Mouse (Mus musculus): ENCODE measurements around the gene C2cd3. TPM values are rescaled to one million over a fixed set of nuclear protein-coding genes. Genes with fewer than 3 reads are reported as not detected.
A peak's percentile ranks its signal among the peaks of the same experiment; 100 is the strongest.

The C2cd3 gene
- total and polyA plus RNA-seq, 3 experiments: 8.5 to 23.5 TPM; not detected in 1

DNA sequence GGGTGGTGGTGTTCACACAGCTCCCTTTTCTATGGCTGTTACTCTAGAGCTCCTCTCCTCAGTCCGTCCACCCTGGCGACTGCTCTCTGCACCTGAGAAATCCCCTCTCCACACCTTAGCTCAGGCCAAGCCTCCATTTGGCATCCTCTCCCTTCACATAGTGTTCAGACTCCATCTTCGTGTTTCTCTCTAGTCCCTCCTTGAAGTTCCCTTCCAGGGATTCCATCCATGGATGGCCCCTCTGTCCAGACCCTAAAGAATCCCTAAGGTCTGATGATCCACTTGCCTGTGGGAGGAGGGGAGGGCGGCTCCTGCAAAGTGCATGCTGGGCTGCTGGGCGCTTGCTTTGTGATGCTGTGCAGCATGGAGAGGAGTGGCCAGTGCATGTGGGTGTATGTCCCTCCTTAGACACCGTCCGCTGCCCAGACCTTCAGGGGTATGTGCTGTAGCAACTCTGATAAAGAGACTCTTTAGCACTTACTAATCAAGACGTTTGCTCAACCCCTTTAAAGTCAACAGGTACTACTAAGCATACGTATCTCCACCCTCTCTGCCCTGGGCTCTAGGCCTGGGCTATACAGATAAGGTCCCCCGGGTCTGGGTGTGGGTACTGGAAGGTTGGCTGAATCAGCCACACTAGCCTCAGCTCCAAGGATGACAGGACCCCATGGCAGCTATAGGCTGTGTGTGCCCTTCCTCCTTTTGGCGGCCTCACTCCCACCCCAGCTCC lies 94.9 kb downstream of the C2cd3 start:
- Histone ChIP-seq H3K9me3 (replicated peaks; ENCODE audit: insufficient read depth, low read length) (no peaks in the 10 kb centered on the region), H3K4me1 (ENCODE audit: control insufficient read depth in 1 of 2, insufficient read depth in 2 of 2, low read length in 2 of 2) (peaks cover 28 to 41% of the 10 kb centered on the region in 2 experiments), H3K36me3 (ENCODE audit: control insufficient read depth in 1 of 2, insufficient read depth in 2 of 2, low read length in 2 of 2) (peaks cover 0 to 41% of the 10 kb centered on the region in 2 experiments; a peak in 2 of 4 replicates), H3K9ac (ENCODE audit: control insufficient read depth, low read depth, low read length, poor library complexity, severe bottlenecking) (no peak overlapping the region), H3K27ac (ENCODE audit: control insufficient read depth, low read depth, low read length) (peak overlapping the region; percentile 77), H3K27me3 (ENCODE audit: control insufficient read depth in 1 of 2, insufficient read depth in 2 of 2, low read length in 2 of 2) (no peaks in the 10 kb centered on the region), H3K79me2 (ENCODE audit: control insufficient read depth, insufficient read depth, low read length, poor library complexity) (no peaks in the 10 kb centered on the region), H3K4me3 (ENCODE audit: control insufficient read depth in 1 of 2, insufficient read depth in 1 of 2, low read depth in 2 of 2, low read length in 2 of 2) (no peak overlapping the region)
- DNase-seq (ENCODE audit: low read depth, low spot score): peak; percentile 84
- TF ChIP-seq USF2 (IDR thresholded peaks at IDR 0.05; ENCODE audit: borderline replicate concordance in 1 of 2, insufficient read depth in 1 of 2, low read depth in 1 of 2, low read length in 2 of 2) (no peak), MAFK (IDR thresholded peaks at IDR 0.05; ENCODE audit: borderline replicate concordance, low read depth, low read length) (no peak), EP300 (IDR thresholded peaks at IDR 0.05; ENCODE audit: low read depth in 1 of 2, low read length in 2 of 2) (peak; percentile 79 to 84), BHLHE40 (IDR thresholded peaks at IDR 0.05; ENCODE audit: borderline replicate concordance, low read depth, low read length) (no peak), NELFE (IDR thresholded peaks at IDR 0.05; ENCODE audit: low read depth, low read length) (no peak), RCOR1 (IDR thresholded peaks at IDR 0.05; ENCODE audit: low read depth, low read length) (peak; percentile 54; the same call in 1 of the 2 replicates), CHD2 (IDR thresholded peaks at IDR 0.05; ENCODE audit: low read length) (no peak), E2F4 (IDR thresholded peaks at IDR 0.05; ENCODE audit: borderline replicate concordance, low read depth, low read length) (no peak), HCFC1 (IDR thresholded peaks at IDR 0.05; ENCODE audit: low read depth, low read length) (0 out of 2 replicates have a peak, but pooled peaks have one; percentile 43), MEF2A (IDR thresholded peaks at IDR 0.05; ENCODE audit: extremely low read depth, insufficient replicate concordance, low read depth, low read length, poor library complexity, severe bottlenecking) (no peak), ZMIZ1 (IDR thresholded peaks at IDR 0.05; ENCODE audit: low read depth, low read length) (0 out of 2 replicates have a peak, but pooled peaks have one; percentile 18), ZC3H11A (IDR thresholded peaks at IDR 0.05; ENCODE audit: low read depth, low read length) (no peak), TAL1 (IDR thresholded peaks at IDR 0.05; ENCODE audit: low read length) (peak; percentile 95), POLR2AphosphoS5 (IDR thresholded peaks at IDR 0.05; ENCODE audit: borderline replicate concordance, low read depth, low read length) (no peak), JUND (IDR thresholded peaks at IDR 0.05; ENCODE audit: low read depth, low read length) (no peak; the same call in 1 of the 2 replicates), ETS1 (IDR thresholded peaks at IDR 0.05; ENCODE audit: low read depth, low read length) (peak; percentile 64; the same call in 1 of the 2 replicates), TBP (IDR thresholded peaks at IDR 0.05; ENCODE audit: low read depth, low read length) (no peak), NRF1 (IDR thresholded peaks at IDR 0.05; ENCODE audit: insufficient read depth, low read depth, low read length, poor library complexity, severe bottlenecking) (no peak), POLR2AphosphoS2 (IDR thresholded peaks at IDR 0.05; ENCODE audit: low read length) (no peak), CTCF (IDR thresholded peaks at IDR 0.05 in 2 of 3, conservative IDR thresholded peaks at IDR 0.05 in 1 of 3; ENCODE audit: control insufficient read depth in 1 of 3, insufficient read depth in 1 of 3, low read depth in 2 of 3, low read length in 3 of 3, poor library complexity in 1 of 3, severe bottlenecking in 1 of 3) (no peak), MAZ (IDR thresholded peaks at IDR 0.05; ENCODE audit: low read depth, low read length) (no peak), MYB (IDR thresholded peaks at IDR 0.05; ENCODE audit: low read depth, low read length) (no peak), POLR2A (IDR thresholded peaks at IDR 0.05; ENCODE audit: control insufficient read depth in 1 of 2, insufficient read depth in 1 of 2, low read depth in 1 of 2, low read length in 2 of 2, poor library complexity in 1 of 2) (no peak), ELF1 (IDR thresholded peaks at IDR 0.05; ENCODE audit: low read depth, low read length) (0 out of 2 replicates have a peak, but pooled peaks have one; percentile 23), SMC3 (IDR thresholded peaks at IDR 0.05; ENCODE audit: low read depth, low read length) (no peak), MAX (IDR thresholded peaks at IDR 0.05; ENCODE audit: low read length) (no peak; the same call in 1 of the 2 replicates), TCF12 (IDR thresholded peaks at IDR 0.05; ENCODE audit: low read depth, low read length) (peak; percentile 88), ZKSCAN1 (IDR thresholded peaks at IDR 0.05; ENCODE audit: low read depth, low read length) (no peak), CHD1 (IDR thresholded peaks at IDR 0.05; ENCODE audit: low read depth, low read length) (no peak), RAD21 (IDR thresholded peaks at IDR 0.05; ENCODE audit: low read depth, low read length) (no peak), UBTF (IDR thresholded peaks at IDR 0.05; ENCODE audit: borderline replicate concordance, insufficient read depth, low read depth, low read length) (no peak), GATA1 (IDR thresholded peaks at IDR 0.05; ENCODE audit: low read depth, low read length) (peak; percentile 87), ZNF384 (IDR thresholded peaks at IDR 0.05; ENCODE audit: low read depth, low read length) (no peak), KAT2A (conservative IDR thresholded peaks at IDR 0.05; ENCODE audit: low read depth, low read length) (no peak), MYC (IDR thresholded peaks at IDR 0.05; ENCODE audit: low read depth, low read length) (0 out of 2 replicates have a peak, but pooled peaks have one; percentile 21), GABPA (IDR thresholded peaks at IDR 0.05; ENCODE audit: low read depth, low read length) (no peak)
